Mouse (Mus musculus) midbrain, embryonic 13.5 days (tissue): ENCODE results near the gene Vmn2r28. TPM values are rescaled to one million over a fixed set of nuclear protein-coding genes. Genes with fewer than 3 reads are reported as not detected.
"Not testable (repeated sequence)": the region's sequence is repeated elsewhere in the genome, so short reads cannot be mapped to it uniquely, and the experiment has no call there.

Source experiments
- ATAC-seq: fragments of 200-750 bp; cut with Nextera tagmentation; 2 replicates; pipeline ENCODE4 v1.8.0; 2017; ENCODE audit warnings: mild to moderate bottlenecking, moderate TSS enrichment, moderate library complexity
- H3K27ac ChIP-seq: fragments of 300-500 bp; sonication (generic); 2 replicates; pipeline ENCODE4 v1.5.1; 2015; ENCODE audit warnings: inconsistent platforms, mild to moderate bottlenecking, moderate library complexity
- H3K27me3 ChIP-seq: fragments of 300-500 bp; sonication (generic); 2 replicates; pipeline ENCODE4 v1.6.1; 2015; ENCODE audit warnings: mild to moderate bottlenecking, inconsistent platforms
- H3K36me3 ChIP-seq: fragments of 300-500 bp; sonication (generic); 2 replicates; pipeline ENCODE4 v1.6.1; 2015; ENCODE audit warnings: mild to moderate bottlenecking, inconsistent platforms
- H3K4me1 ChIP-seq: fragments of 300-500 bp; sonication (generic); replicated peaks from 2 replicates; pipeline ENCODE4 v1.6.1; 2015; ENCODE audit warnings: inconsistent platforms
- H3K4me2 ChIP-seq: fragments of 300-500 bp; sonication (generic); replicated peaks from 2 replicates; pipeline ENCODE4 v1.6.1; 2015; ENCODE audit warnings: moderate library complexity, mild to moderate bottlenecking, inconsistent platforms
- H3K4me3 ChIP-seq: fragments of 300-500 bp; sonication (generic); replicated peaks from 2 replicates; pipeline ENCODE4 v1.5.1; 2015; ENCODE audit warnings: mild to moderate bottlenecking, inconsistent platforms
- H3K9ac ChIP-seq: fragments of 300-500 bp; sonication (generic); replicated peaks from 2 replicates; pipeline ENCODE4 v1.6.1; 2015; ENCODE audit warnings: mild to moderate bottlenecking, inconsistent platforms
- H3K9me3 ChIP-seq: fragments of 300-500 bp; sonication (generic); 2 replicates; pipeline ENCODE4 v1.6.1; 2016; ENCODE audit warnings: mild to moderate bottlenecking, inconsistent platforms
- WGBS: fragments of 180-500 bp; shearing (Covaris S2); methylation state at CpG from one replicate; pipeline ENCODE4 v1.1.7; 2015; 5-methylcytosine and 5-hydroxymethylcytosine counted together
- polyA plus RNA-seq: library from polyadenylated mRNA; unstranded; fragments of >200 nt; fragmentation: Nextera tagmentation; extraction: Ambion mirVana; gene quantifications from 2 replicates; pipeline ENCODE4 v1.2.1, GENCODE M21; 2015

Gene Vmn2r28
- not detected in 2 replicates for polyA plus RNA-seq

- H3K9me3 ChIP-seq, H3K9ac ChIP-seq, H3K4me1 ChIP-seq, H3K27me3 ChIP-seq, H3K4me2 ChIP-seq, H3K36me3 ChIP-seq, ATAC-seq, H3K27ac ChIP-seq, H3K4me3 ChIP-seq: not testable (repeated sequence)
Measured at GRCm38 (mm10) chr7:5493856-5494255, at the start of gene Vmn2r28. Vmn2r28 (minus strand) TSS chr7:5493956.

GRCm38 (mm10) chr7:5540770-5541436 lies 47.1 kb upstream of the Vmn2r28 start:
- ATAC-seq, H3K9ac ChIP-seq, H3K36me3 ChIP-seq, H3K4me3 ChIP-seq, H3K27me3 ChIP-seq, H3K4me1 ChIP-seq, H3K27ac ChIP-seq, H3K4me2 ChIP-seq: not testable (repeated sequence)
- 61% methylated on average over 3 of the region's 3 CpGs for WGBS
- H3K9me3 ChIP-seq, result peaks cover 13% of the 10 kb centered on the region

GRCm38 (mm10) chr7:5456674-5457073 lies 37.1 kb downstream of the Vmn2r28 start, which contains the start of gene Vmn1r59:
Vmn1r59 (minus strand) TSS chr7:5456774.
- Histone ChIP-seq H3K36me3 (no peaks in the 10 kb centered on the region), H3K4me3 (no peak within 1 kb of the TSS), H3K4me2 (no peak within 1 kb of the TSS), H3K27ac (no peak within 1 kb of the TSS), H3K9me3 (peaks cover 36% of the 10 kb centered on the region), H3K9ac (no peak within 1 kb of the TSS), H3K27me3 (no peaks in the 10 kb centered on the region), H3K4me1 (no peaks in the 10 kb centered on the region)
- ATAC-seq, result no peak

- H3K27ac ChIP-seq, H3K27me3 ChIP-seq, H3K4me1 ChIP-seq, ATAC-seq, H3K36me3 ChIP-seq, H3K4me3 ChIP-seq, H3K4me2 ChIP-seq, H3K9ac ChIP-seq: not testable (repeated sequence)
- peaks cover 39% of the 10 kb centered on the region for H3K9me3 ChIP-seq
- 76% methylated on average over 3 of the region's 3 CpGs for WGBS
Measured at GRCm38 (mm10) chr7:5454011-5454410, 39.7 kb downstream of the Vmn2r28 start.

- Histone ChIP-seq H3K36me3 (no peaks in the 10 kb centered on the region), H3K4me3 (no peak overlapping the region), H3K27me3 (no peaks in the 10 kb centered on the region), H3K9me3 (peaks cover 22% of the 10 kb centered on the region), H3K9ac (no peak overlapping the region), H3K27ac (no peak overlapping the region), H3K4me1 (no peaks in the 10 kb centered on the region), H3K4me2 (no peak overlapping the region)
- no peak for ATAC-seq
Measured at GRCm38 (mm10) chr7:5448627-5449026, 45.1 kb downstream of the Vmn2r28 start.

Other genes starting within 250 kb of the Vmn2r28 start
- not detected in 2 replicates for gene Gm5065, start 143.4 kb downstream of the Vmn2r28 start, polyA plus RNA-seq
- not detected in 2 replicates for gene Nlrp2, start 142.9 kb downstream of the Vmn2r28 start, polyA plus RNA-seq
- not detected in 2 replicates for gene Vmn1r58, start 80.6 kb downstream of the Vmn2r28 start, polyA plus RNA-seq
- not detected in 2 replicates for gene Vmn1r59, start 37.2 kb downstream of the Vmn2r28 start, polyA plus RNA-seq
- gene Vmn1r60, start 53.4 kb upstream of the Vmn2r28 start, polyA plus RNA-seq, result not detected in 2 replicates
- not detected in 2 replicates for gene Vmn1r61, start 119.3 kb upstream of the Vmn2r28 start, polyA plus RNA-seq
- not detected in 2 replicates for gene Vmn1r62, start 179.7 kb upstream of the Vmn2r28 start, polyA plus RNA-seq